Mouse (Mus musculus): ENCODE data around the gene Eva1c. TPM values are rescaled to one million over a fixed set of nuclear protein-coding genes. Genes with fewer than 3 reads are reported as not detected.
A peak's percentile ranks its signal among the peaks of the same experiment; 100 is the strongest.

Gene Eva1c
- polyA plus RNA-seq, 1 experiment from 2014 or later = 0.11 TPM

DNA sequence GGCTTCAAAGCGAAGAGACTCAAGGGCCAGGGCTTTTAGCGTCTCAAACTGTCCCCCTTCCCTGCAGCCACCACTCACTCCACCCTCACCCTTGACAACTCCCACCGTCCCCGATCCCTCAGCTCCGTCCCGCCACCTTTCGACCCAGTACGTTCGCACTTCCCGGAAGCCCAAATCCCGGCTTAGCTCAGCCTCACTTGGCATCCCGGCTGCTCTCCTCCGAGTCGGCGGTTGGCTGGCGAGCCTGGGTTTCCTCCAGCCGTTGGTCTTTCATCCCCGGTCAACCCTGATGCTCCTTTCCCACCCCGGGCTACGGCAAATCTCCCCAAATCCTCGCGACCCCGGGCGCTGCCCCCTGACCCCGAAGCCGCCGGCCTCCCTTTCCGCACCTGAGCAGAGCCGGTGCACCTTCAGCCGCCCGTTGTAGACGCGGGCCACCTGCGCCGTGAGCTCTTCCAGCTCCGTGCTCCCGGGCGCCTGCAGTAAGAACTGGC is 107.7 kb downstream of the Eva1c start:
- H3K27me3 ChIP-seq (replicated peaks) = no peaks in the 10 kb centered on the region
- WGBS (ENCODE audit: insufficient replicate concordance) = under 1% methylated on average over 38 of the region's 38 CpGs
- H3K4me2 ChIP-seq = peak overlapping the region; percentile 92
- H3K9ac ChIP-seq = peak overlapping the region; percentile 88
- H3K4me3 ChIP-seq = peak overlapping the region; percentile 81
- peaks cover 23% of the 10 kb centered on the region for H3K36me3 ChIP-seq
- ATAC-seq = peak; percentile 77
- peaks cover 12% of the 10 kb centered on the region for H3K4me1 ChIP-seq
- H3K9me3 ChIP-seq (replicated peaks) = no peaks in the 10 kb centered on the region
- peak overlapping the region; percentile 83 for H3K27ac ChIP-seq

DNA sequence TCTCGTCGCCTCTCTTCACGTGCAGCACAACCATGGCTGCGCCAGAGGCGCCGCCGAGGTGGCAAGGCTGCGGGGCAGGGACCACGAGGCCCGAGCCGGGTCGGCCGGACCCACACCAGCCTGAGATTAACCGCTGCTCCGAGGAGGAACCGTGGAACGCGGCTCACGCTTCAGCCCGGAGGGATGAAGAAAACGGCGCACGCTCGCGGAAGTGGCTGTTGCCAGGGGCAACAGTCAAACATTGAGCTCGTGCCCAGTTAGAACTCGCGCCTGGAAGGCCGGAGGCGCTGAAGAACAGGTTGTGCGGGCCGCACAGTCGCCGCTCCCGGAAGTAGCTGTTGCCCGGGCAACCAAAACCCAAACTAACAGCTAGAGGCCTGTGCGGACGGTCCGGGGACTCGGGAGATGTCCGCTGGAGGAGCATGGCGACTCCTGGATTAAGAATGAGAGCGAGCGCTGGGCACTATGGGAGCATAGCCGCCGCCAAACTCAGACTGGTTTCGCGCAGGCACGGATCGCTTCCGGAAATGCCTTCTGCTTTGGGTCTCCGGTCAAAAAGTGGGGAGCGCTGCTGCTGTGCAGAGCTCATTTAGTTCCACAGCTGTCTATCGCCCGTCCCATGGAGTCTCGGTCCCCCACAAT is 108.3 kb downstream of the Eva1c start, which contains the start of gene Cfap298:
Cfap298 (minus strand) TSS at position 428 of the 642 bp plus-strand sequence.
- no peaks in the 10 kb centered on the region for H3K27me3 ChIP-seq (replicated peaks)
- H3K9ac ChIP-seq = peak within 1 kb of the TSS; percentile 88
- peaks cover 12% of the 10 kb centered on the region for H3K4me1 ChIP-seq
- ATAC-seq = peak; percentile 95
- peaks cover 19% of the 10 kb centered on the region for H3K36me3 ChIP-seq
- H3K4me2 ChIP-seq = peak within 1 kb of the TSS; percentile 92
- WGBS (ENCODE audit: insufficient replicate concordance) = under 1% methylated on average over 56 of the region's 56 CpGs
- H3K9me3 ChIP-seq (replicated peaks) = no peaks in the 10 kb centered on the region
- peak within 1 kb of the TSS; percentile 81 for H3K4me3 ChIP-seq
- H3K27ac ChIP-seq = peak within 1 kb of the TSS; percentile 83

DNA sequence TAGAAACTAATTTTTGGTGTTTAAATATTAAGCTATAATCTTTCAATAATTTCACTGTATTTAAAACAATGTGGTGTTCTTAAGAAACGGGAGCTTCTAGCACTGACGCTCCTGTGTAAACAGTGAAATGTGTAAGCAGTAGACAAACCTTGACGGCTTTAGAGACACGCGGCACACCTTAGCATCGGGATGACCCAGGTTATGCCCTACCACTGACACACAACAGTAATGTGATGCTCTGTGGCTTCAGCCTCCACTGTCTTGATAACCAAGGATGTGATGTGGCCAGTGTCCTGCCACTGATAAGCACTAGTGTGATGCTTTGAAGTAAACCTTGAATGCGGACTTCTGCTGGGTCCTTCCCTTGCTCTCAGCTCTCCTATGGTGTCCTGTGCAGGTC is 114.7 kb downstream of the Eva1c start:
- H3K27me3 ChIP-seq (replicated peaks) = no peaks in the 10 kb centered on the region
- 86% methylated on average over 7 of the region's 7 CpGs for WGBS (ENCODE audit: insufficient replicate concordance)
- no peaks in the 10 kb centered on the region for H3K9me3 ChIP-seq (replicated peaks)
- no peak overlapping the region for H3K9ac ChIP-seq
- no peak overlapping the region for H3K4me2 ChIP-seq
- no peak overlapping the region for H3K4me3 ChIP-seq
- H3K4me1 ChIP-seq = no peaks in the 10 kb centered on the region
- peaks cover 73% of the 10 kb centered on the region for H3K36me3 ChIP-seq
- H3K27ac ChIP-seq = no peak overlapping the region
- ATAC-seq = no peak

DNA sequence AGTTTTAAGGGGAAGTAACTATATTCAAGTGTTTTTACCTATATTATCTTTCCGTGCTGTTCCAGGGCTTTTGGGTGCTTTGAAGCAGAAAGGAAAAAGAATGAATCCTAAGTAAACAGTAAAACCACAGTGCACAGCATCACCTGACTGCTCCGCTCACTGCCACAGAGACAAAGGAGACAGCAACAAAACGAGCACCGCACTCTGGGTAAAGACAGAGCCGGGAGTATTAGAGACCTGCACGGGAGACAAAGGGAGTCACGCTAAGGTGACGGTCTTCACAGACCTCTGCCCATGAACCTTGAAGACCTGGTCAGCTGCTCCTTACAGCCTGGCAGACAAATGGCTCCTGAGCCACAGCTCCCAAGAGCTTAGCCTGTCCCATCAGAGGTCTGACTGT is 120.5 kb downstream of the Eva1c start:
- 88% methylated on average over 8 of the region's 8 CpGs for WGBS (ENCODE audit: insufficient replicate concordance)

DNA sequence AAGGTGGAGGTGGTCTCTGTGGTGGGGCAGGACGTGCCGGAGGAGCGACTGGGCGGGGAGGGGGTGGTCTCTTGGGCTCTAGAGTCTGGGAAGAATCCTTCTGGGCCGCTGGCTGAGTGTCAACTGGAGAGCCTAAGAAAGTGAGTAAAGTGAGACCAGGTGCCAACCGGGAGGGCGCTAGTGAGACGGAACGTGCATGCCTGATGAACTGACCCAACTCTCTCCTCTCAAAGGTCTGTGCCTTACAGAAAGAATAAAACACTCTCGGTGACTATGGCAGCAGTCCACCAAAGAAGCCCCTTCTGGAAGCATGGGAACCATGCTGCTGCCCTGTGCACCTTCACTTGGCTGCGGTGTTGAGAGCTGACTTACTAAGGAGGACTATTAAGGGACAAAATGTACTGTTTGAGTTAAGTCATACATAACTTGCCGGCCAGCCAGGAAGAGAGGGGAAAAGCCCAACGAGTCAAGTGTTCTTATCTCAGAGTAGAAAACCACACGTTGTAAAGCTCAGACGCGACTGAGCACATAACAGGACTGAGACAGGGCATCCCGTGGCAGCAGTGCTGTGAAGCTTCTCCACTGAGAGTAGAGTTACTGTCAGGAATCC is 123.9 kb downstream of the Eva1c start:
- no peak for ATAC-seq
- Histone ChIP-seq H3K4me2 (no peak overlapping the region), H3K9ac (no peak overlapping the region), H3K27me3 (replicated peaks) (no peaks in the 10 kb centered on the region), H3K36me3 (peaks cover 83% of the 10 kb centered on the region), H3K27ac (no peak overlapping the region), H3K4me3 (no peak overlapping the region), H3K9me3 (replicated peaks) (no peaks in the 10 kb centered on the region), H3K4me1 (peaks cover 11% of the 10 kb centered on the region)
- 51% methylated on average over 17 of the region's 17 CpGs for WGBS (ENCODE audit: insufficient replicate concordance)

More for the DNA sequence above, 120.5 kb downstream of the Eva1c start:
- H3K4me1 ChIP-seq = peaks cover 11% of the 10 kb centered on the region
- H3K4me2 ChIP-seq = no peak overlapping the region
- no peaks in the 10 kb centered on the region for H3K27me3 ChIP-seq (replicated peaks)
- H3K9ac ChIP-seq = no peak overlapping the region
- no peak for ATAC-seq
- H3K9me3 ChIP-seq (replicated peaks) = no peaks in the 10 kb centered on the region
- peaks cover 83% of the 10 kb centered on the region for H3K36me3 ChIP-seq
- H3K4me3 ChIP-seq = no peak overlapping the region
- H3K27ac ChIP-seq = no peak overlapping the region

DNA sequence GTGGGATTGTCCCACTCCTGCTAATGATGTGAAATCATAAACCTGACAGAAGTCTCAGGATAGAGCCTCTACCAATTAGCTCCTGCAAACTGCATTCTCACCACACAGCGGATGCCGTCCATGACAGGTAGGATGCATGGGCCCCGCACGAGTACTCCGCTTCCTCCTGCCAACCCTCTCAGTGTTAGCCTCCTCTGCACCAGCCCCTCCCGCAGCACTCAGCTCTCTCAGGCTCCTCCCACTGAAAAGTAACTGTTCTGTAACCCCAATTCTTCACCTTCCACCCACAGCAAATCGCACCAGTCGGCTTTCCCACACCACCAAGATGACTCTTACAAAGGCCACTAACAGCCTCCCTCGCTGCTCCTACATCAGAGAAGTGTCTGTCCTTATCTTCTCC is 126.6 kb downstream of the Eva1c start:
- ATAC-seq = no peak
- Histone ChIP-seq H3K9me3 (replicated peaks) (no peaks in the 10 kb centered on the region), H3K9ac (no peak overlapping the region), H3K27ac (no peak overlapping the region), H3K27me3 (replicated peaks) (no peaks in the 10 kb centered on the region), H3K4me1 (peaks cover 11% of the 10 kb centered on the region), H3K4me3 (no peak overlapping the region), H3K4me2 (no peak overlapping the region), H3K36me3 (peaks cover 84% of the 10 kb centered on the region)
- WGBS (ENCODE audit: insufficient replicate concordance) = 84% methylated on average over 9 of the region's 9 CpGs

DNA sequence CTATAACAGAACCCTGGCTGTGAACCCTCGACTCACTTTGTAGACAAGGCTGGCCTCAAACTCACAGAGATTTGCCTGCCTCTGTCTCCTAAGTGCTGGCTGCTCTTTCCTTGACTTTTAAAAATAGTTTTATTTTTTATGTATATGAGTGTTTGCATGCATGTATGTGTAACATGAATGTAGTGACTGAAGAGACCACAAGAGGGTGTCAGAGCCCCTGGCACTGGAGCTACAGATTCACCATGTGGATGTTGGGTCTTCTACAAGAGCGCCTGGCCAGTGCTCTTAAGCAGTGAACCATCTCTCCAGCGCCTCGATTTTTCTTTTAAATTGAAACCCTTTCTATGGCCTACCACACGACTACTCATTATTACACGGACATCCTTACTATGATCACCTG is 127.3 kb downstream of the Eva1c start:
- Histone ChIP-seq H3K27me3 (replicated peaks) (no peaks in the 10 kb centered on the region), H3K4me1 (peaks cover 11% of the 10 kb centered on the region), H3K27ac (no peak overlapping the region), H3K4me3 (no peak overlapping the region), H3K9me3 (replicated peaks) (no peaks in the 10 kb centered on the region), H3K36me3 (peaks cover 90% of the 10 kb centered on the region), H3K9ac (no peak overlapping the region), H3K4me2 (no peak overlapping the region)
- no peak for ATAC-seq
- 76% methylated on average over 6 of the region's 6 CpGs for WGBS (ENCODE audit: insufficient replicate concordance)

Small RNAs within 50 kb of the gene (microRNA-seq; reads per million reads assigned to microRNA genes)
- gene Gm22933 = not detected

Other genes with a start within 250 kb of the Eva1c start
- 55.9 and 58.8 TPM in 2 replicates for gene Mis18a, start 99.3 kb upstream of the Eva1c start, polyA plus RNA-seq (2016; fragmentation: Nextera tagmentation; extraction: Ambion mirVana)
- 68.2 and 69.9 TPM in 2 replicates for gene Mrap, start 88.5 kb upstream of the Eva1c start, polyA plus RNA-seq (2016; fragmentation: Nextera tagmentation; extraction: Ambion mirVana)
- 9.7 and 10.3 TPM in 2 replicates for gene Urb1, start 16.3 kb upstream of the Eva1c start, polyA plus RNA-seq (2016; fragmentation: Nextera tagmentation; extraction: Ambion mirVana)
- 41.4 and 44.0 TPM in 2 replicates for gene Cfap298, start 108.4 kb downstream of the Eva1c start, polyA plus RNA-seq (2016; fragmentation: Nextera tagmentation; extraction: Ambion mirVana)
- gene Synj1, start 184.6 kb downstream of the Eva1c start, polyA plus RNA-seq (2016; fragmentation: Nextera tagmentation; extraction: Ambion mirVana) = 19.8 and 20.5 TPM in 2 replicates
- gene Paxbp1, start 217.8 kb downstream of the Eva1c start, polyA plus RNA-seq (2016; fragmentation: Nextera tagmentation; extraction: Ambion mirVana) = 32.8 and 33.8 TPM in 2 replicates

Measured in liver, embryonic 12.5 days (tissue).